Mouse (Mus musculus): ENCODE results near the gene Dennd1a.

Gene Dennd1a

GRCm38 (mm10) chr2:38229882-38230281 lies 57.3 kb downstream of the Dennd1a start:
- no peak for DNase-seq (ENCODE audit: low read depth, low spot score)

- no peak for DNase-seq (ENCODE audit: low read depth, low spot score)
Measured at GRCm38 (mm10) chr2:38223759-38224158, 63.4 kb downstream of the Dennd1a start.

- DNase-seq (ENCODE audit: low read depth, low spot score), result no peak
Measured at GRCm38 (mm10) chr2:38221461-38221860, 65.7 kb downstream of the Dennd1a start.

- no peak for DNase-seq (ENCODE audit: low read depth, low spot score)
Measured at GRCm38 (mm10) chr2:38220687-38221435, 66.3 kb downstream of the Dennd1a start.

- no peak for DNase-seq (ENCODE audit: low read depth, low spot score)
Measured at GRCm38 (mm10) chr2:38219666-38220065, 67.5 kb downstream of the Dennd1a start.

GRCm38 (mm10) chr2:38213041-38213440 lies 74.1 kb downstream of the Dennd1a start:
- DNase-seq (ENCODE audit: low read depth, low spot score), result no peak

GRCm38 (mm10) chr2:38211426-38211825 lies 75.8 kb downstream of the Dennd1a start:
- no peak for DNase-seq (ENCODE audit: low read depth, low spot score)

GRCm38 (mm10) chr2:38207752-38208151 lies 79.4 kb downstream of the Dennd1a start:
- DNase-seq (ENCODE audit: low read depth, low spot score), result no peak

DNA sequence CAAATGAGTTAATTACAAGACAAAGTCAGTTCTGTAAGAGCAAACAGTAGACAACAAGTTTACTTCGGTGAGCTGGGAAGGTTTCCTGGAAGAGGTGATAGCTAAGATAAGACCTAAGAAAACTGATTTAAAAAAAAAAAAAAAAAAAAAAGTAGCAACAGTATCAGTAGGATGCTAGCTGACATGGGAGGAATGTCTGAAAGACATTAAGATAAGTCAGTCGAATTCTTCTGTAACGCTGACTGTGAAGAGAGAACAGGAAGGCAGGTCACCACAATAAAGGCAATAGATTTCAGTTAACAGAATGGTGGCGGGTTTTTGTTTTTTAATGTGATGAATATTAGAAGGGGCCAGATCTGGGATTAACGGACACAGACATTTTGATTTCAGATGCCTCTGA lies 81.9 kb downstream of the Dennd1a start:
- DNase-seq (ENCODE audit: low read depth, low spot score), result no peak

GRCm38 (mm10) chr2:38204696-38205095 lies 82.5 kb downstream of the Dennd1a start:
- DNase-seq (ENCODE audit: low read depth, low spot score), result no peak

- no peak for DNase-seq (ENCODE audit: low read depth, low spot score)
Measured at GRCm38 (mm10) chr2:38198072-38198471, 89.1 kb downstream of the Dennd1a start.

DNA sequence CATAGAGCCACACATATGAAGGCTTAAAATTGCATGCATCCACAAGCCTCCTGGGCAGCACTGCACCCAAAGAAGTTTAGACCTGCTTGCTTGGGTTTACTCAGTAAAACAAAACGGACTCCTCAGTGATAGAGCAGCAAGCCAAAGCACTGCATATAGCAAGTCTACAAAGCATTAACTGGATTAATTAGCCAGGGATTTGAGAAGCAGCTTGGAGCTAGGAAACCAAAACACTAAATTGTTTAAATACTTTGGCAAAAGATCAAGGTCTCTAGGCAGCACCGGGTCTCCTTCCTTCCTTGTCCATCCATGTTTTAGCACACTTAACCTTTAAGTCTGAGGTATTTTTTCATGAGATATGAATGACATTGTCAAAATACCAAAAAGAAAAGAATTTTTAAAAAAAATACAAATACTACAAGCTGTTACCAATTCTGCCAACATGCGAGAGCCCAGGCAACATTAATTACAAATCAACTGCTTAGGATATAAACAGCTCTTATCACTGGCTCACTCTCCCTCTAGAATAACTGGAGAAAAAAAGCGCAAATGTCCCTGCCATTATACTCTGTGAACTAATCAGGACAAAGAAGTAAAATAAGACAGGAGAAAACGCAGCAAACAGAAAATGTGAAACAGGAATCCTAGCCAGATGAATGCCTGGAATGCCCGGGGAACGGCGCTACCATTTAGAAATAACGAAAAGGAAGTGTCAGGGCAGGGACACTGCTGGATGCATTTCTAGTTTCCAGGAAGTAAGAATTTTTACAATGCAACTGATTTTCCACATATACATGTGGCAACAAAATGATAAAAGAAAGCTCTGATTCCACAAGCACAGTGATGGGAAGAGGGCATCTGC lies 90.8 kb downstream of the Dennd1a start:
- no peak for DNase-seq (ENCODE audit: low read depth, low spot score)

- no peak for DNase-seq (ENCODE audit: low read depth, low spot score)
Measured at GRCm38 (mm10) chr2:38192007-38192406, 95.2 kb downstream of the Dennd1a start.

DNA sequence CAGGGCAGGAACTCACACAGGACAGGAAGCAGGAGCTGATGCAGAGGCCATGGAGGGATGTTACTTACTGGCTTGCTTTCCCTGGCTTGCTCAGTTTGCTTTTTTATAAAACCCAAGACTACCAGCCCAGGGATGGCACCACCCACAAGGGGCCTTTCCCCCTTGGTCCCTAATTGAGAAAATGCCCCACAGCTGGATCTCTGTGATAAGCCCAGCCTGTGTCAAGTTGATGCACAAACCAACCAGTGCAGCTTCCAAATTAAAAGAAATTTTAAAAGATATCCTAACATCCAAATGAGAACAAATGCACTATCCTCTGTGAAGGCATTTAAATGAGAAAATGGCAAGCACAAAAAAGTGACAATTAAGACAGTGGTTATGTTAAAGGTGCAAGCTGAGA lies 95.6 kb downstream of the Dennd1a start:
- DNase-seq (ENCODE audit: low read depth, low spot score), result no peak

GRCm38 (mm10) chr2:38186438-38186837 lies 100.8 kb downstream of the Dennd1a start:
- DNase-seq (ENCODE audit: low read depth, low spot score), result no peak

- no peak for DNase-seq (ENCODE audit: low read depth, low spot score)
Measured at GRCm38 (mm10) chr2:38184977-38185376, 102.2 kb downstream of the Dennd1a start.

GRCm38 (mm10) chr2:38183881-38184280 lies 103.3 kb downstream of the Dennd1a start:
- no peak for DNase-seq (ENCODE audit: low read depth, low spot score)

- DNase-seq (ENCODE audit: low read depth, low spot score), result no peak
Measured at GRCm38 (mm10) chr2:38182283-38182682, 104.9 kb downstream of the Dennd1a start.

DNA sequence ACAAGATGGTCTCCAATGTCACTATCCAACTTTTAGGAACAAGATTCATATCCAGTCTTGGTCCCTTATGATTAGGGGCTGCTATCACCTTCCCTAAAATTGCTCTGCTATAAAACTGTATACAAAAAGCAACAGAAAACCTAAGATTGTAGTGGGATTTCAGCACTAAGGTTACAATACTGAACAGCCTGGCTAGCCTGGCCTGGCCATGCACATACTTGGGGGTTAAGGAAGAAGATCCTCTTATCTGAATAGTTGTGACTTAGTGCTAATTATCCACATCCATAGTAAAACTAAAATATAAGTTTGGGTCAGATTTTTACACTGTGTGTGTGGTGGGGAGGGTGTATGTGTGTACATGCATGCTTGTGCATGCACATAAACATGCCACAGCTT lies 109.6 kb downstream of the Dennd1a start:
- DNase-seq (ENCODE audit: low read depth, low spot score), result no peak

DNA sequence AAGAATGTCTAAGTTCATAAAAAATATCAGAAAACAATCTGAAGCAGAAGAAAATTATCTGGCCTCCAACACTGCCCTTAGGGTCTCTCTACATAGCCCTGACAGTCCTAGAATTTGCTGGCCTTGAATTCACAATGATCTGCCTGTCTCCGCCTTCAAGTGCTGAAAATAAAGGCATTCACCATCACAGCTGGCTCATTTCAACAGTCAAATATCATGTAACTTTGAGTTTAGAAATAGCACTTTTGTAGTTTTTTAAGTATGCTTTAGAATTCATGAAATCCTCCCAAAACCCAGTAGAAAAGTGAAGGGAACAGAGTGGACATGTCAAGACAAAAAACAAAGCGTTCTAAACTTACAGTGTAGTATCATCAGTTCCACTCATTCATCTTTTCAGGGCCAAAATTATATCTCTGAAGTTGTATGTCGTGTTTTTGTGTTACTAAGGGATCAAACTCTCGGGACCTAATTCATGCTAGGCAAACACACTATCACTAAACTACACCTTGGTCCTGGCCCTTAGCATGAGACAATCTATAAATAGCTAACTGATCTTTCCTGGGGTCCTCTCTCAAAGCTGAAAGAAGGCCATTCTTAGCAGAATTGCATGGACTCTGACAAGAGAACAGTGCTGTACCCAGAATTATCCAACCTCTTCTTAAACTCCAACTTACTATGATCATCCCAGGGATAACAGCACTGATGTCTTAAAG lies 110.2 kb downstream of the Dennd1a start:
- DNase-seq (ENCODE audit: low read depth, low spot score), result no peak

DNA sequence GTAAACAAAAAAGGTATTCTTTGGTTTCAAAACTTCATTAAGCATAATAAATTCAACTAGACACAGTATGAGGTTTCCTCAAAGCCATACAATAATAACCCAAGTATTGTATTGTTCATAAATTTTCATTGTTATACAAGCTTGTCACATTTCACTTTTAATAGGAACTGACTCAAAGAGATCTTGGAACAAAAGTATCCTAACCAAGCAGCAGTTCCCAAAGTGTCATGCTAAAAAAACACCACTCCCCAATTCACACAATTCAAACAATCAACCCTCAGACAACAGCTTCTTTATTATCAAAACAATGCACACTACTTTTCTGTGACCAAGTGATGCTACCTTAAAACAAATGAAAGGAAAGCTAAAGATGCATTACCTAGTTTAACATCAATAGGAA lies 111.9 kb downstream of the Dennd1a start:
- no peak for DNase-seq (ENCODE audit: low read depth, low spot score)

DNA sequence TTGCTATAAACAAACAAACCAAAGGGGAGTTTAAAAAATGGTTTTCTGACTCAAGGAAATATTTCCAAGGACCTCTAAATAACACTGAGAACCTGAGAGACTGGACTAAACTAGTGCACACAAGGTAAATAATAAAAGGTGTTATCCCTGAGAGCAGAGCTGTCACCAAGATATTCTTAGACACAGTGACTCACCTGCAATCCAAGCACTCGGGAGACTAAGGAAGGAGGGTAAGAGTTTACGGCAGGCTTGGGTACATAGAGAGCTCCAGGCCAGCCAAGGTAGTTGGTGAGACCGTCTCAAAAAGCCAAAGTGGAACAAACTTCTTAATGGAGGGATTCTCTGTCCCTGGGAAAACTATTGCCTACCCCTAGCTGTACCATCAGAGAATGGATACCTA lies 118.6 kb downstream of the Dennd1a start:
- no peak for DNase-seq (ENCODE audit: low read depth, low spot score)

Measured in brain, embryonic 18.5 days (tissue).